Mouse (Mus musculus): ENCODE data around the gene Selenoo. TPM values are rescaled to one million over a fixed set of nuclear protein-coding genes. Genes with fewer than 3 reads are reported as not detected.

Selenoo gene
- polyA plus RNA-seq, 1 experiment from 2014 or later: 21.3 TPM

DNA sequence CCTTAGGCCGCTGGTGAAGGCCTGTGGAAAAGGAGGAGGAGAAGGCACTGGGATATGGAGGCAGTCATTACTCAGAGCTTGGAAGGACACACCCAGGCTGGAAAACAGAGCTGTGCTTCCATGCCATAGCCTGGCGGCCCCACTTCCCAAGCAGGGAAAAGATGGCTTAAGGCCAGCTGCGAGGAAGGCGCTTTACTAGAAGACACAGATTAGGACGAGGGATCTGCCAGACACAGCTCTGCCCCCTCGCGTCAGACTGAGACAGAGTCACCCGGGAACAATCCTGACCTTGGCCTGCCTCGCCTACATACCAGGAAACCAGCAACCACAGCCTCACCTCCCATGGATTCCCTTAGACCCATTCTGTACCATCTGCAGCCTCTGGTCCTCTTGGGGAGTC, 21.3 kb downstream of the Selenoo start:
- Histone ChIP-seq H3K9me3 (no peaks in the 10 kb centered on the region), H3K9ac (no peak overlapping the region), H3K4me3 (no peak overlapping the region), H3K36me3 (peaks cover 87% of the 10 kb centered on the region), H3K4me1 (replicated peaks) (no peaks in the 10 kb centered on the region), H3K27me3 (no peaks in the 10 kb centered on the region), H3K4me2 (no peak overlapping the region), H3K27ac (replicated peaks) (no peak overlapping the region)
- 86% methylated on average over 9 of the region's 9 CpGs for WGBS
- no peak for ATAC-seq (ENCODE audit: low FRiP score, low read depth)

GRCm38 (mm10) chr15:89118007-89118406, 29.1 kb downstream of the Selenoo start:
- no peak for ATAC-seq (ENCODE audit: low FRiP score, low read depth)

GRCm38 (mm10) chr15:89122649-89123366, 33.9 kb downstream of the Selenoo start, which contains the start of gene Tubgcp6:
TSS of gene Tubgcp6 (minus strand) at chr15:89123112.
- Histone ChIP-seq H3K4me1 (replicated peaks) (peaks cover 50% of the 10 kb centered on the region), H3K4me3 (peak within 1 kb of the TSS; percentile 91), H3K9me3 (no peaks in the 10 kb centered on the region), H3K27me3 (no peaks in the 10 kb centered on the region), H3K9ac (peak within 1 kb of the TSS; percentile 74), H3K4me2 (peak within 1 kb of the TSS; percentile 93), H3K36me3 (0 out of 2 replicates have a peak, but pooled peaks cover 3% of the 10 kb centered on the region), H3K27ac (replicated peaks) (peak within 1 kb of the TSS; percentile 92)
- WGBS: under 1% methylated on average over 47 of the region's 47 CpGs
- peak; percentile 80 for ATAC-seq (ENCODE audit: low FRiP score, low read depth)

More at GRCm38 (mm10) chr15:89118007-89118406, 29.1 kb downstream of the Selenoo start:
- Histone ChIP-seq H3K36me3 (peaks cover 34% of the 10 kb centered on the region), H3K4me1 (replicated peaks) (peaks cover 36% of the 10 kb centered on the region), H3K27ac (replicated peaks) (no peak overlapping the region), H3K9ac (no peak overlapping the region), H3K9me3 (no peaks in the 10 kb centered on the region), H3K4me3 (no peak overlapping the region), H3K4me2 (no peak overlapping the region), H3K27me3 (no peaks in the 10 kb centered on the region)

GRCm38 (mm10) chr15:89123595-89123994, 34.7 kb downstream of the Selenoo start:
- H3K36me3 ChIP-seq: 0 out of 2 replicates have a peak, but pooled peaks cover 3% of the 10 kb centered on the region
- peak overlapping the region; percentile 92 for H3K27ac ChIP-seq (replicated peaks)
- ATAC-seq (ENCODE audit: low FRiP score, low read depth): peak; percentile 4; the same call in 1 of the 2 replicates
- no peaks in the 10 kb centered on the region for H3K9me3 ChIP-seq
- WGBS: 35% methylated on average over 11 of the region's 11 CpGs
- H3K9ac ChIP-seq: peak overlapping the region; percentile 74
- peaks cover 54% of the 10 kb centered on the region for H3K4me1 ChIP-seq (replicated peaks)
- peak overlapping the region; percentile 93 for H3K4me2 ChIP-seq
- peak overlapping the region; percentile 91 for H3K4me3 ChIP-seq
- H3K27me3 ChIP-seq: no peaks in the 10 kb centered on the region

DNA sequence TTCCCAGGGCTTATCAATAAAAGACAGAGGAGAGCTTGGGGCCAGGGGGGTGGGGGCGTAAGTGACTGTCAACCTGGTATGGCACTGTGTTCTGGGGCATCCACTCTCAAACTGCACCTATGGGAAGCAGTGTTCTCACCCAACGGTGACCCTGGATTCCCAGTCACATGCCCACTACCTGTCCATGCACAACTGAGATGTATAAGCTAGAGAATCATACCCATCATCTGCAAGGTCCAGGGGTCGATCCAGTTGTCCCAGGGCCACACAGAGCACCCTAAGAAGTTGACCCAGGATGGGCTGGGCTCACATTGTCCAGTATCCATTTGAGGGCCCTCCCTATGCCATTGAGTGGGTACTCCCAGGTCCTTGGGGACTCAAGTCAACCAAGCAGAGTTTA, 35.4 kb downstream of the Selenoo start:
- ATAC-seq (ENCODE audit: low FRiP score, low read depth): no peak
- H3K4me3 ChIP-seq: no peak overlapping the region
- H3K4me1 ChIP-seq (replicated peaks): peaks cover 60% of the 10 kb centered on the region
- H3K27me3 ChIP-seq: no peaks in the 10 kb centered on the region
- H3K9ac ChIP-seq: no peak overlapping the region
- H3K36me3 ChIP-seq: 0 out of 2 replicates have a peak, but pooled peaks cover 3% of the 10 kb centered on the region
- H3K4me2 ChIP-seq: peak overlapping the region; percentile 93; the same call in 1 of the 2 replicates
- H3K27ac ChIP-seq (replicated peaks): peak overlapping the region; percentile 92; the same call in 1 of the 2 replicates
- no peaks in the 10 kb centered on the region for H3K9me3 ChIP-seq
- WGBS: 94% methylated on average over 3 of the region's 3 CpGs

- H3K4me2 ChIP-seq: no peak overlapping the region
- ATAC-seq (ENCODE audit: low FRiP score, low read depth): no peak
- 0 out of 2 replicates have a peak, but pooled peaks cover 3% of the 10 kb centered on the region for H3K36me3 ChIP-seq
- no peak overlapping the region for H3K27ac ChIP-seq (replicated peaks)
- no peaks in the 10 kb centered on the region for H3K27me3 ChIP-seq
- no peak overlapping the region for H3K9ac ChIP-seq
- peaks cover 50% of the 10 kb centered on the region for H3K4me1 ChIP-seq (replicated peaks)
- 91% methylated on average over 9 of the region's 9 CpGs for WGBS
- H3K9me3 ChIP-seq: no peaks in the 10 kb centered on the region
- no peak overlapping the region for H3K4me3 ChIP-seq
Measured at GRCm38 (mm10) chr15:89125351-89125750, 36.5 kb downstream of the Selenoo start.

GRCm38 (mm10) chr15:89126622-89127021, 37.7 kb downstream of the Selenoo start:
- H3K9me3 ChIP-seq: no peaks in the 10 kb centered on the region
- H3K4me3 ChIP-seq: no peak overlapping the region
- no peak overlapping the region for H3K27ac ChIP-seq (replicated peaks)
- no peak overlapping the region for H3K9ac ChIP-seq
- peaks cover 37% of the 10 kb centered on the region for H3K4me1 ChIP-seq (replicated peaks)
- H3K36me3 ChIP-seq: 0 out of 2 replicates have a peak, but pooled peaks cover 3% of the 10 kb centered on the region
- 90% methylated on average over 8 of the region's 8 CpGs for WGBS
- no peaks in the 10 kb centered on the region for H3K27me3 ChIP-seq
- no peak overlapping the region for H3K4me2 ChIP-seq
- ATAC-seq (ENCODE audit: low FRiP score, low read depth): no peak

DNA sequence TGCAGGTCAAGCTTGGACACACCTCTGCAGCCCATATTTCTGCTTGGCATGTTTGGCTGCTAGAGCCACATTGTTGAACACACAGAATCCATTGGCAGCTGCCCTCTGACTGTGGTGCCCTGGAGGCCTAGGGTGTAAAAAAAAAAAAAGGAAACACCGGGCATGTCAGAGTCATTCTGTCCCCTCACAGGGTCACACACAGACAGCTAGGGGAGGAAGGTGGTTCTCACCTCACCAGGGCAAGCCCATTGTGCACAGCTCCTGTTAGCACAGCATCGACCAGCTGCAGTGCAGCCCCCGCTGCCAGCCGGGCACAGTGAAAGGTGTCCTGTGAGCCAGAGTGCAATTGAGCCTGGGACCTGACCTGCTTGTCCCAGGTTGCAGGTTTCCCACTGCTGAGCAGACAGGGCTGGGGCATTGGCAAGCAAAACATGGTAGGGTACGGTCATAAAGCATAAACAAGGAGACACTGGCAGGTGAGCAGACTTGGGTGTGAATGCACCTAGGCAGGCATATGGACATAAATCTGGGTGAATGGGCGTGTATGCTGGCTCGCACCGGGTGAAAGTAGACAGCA, 38.6 kb downstream of the Selenoo start:
- Histone ChIP-seq H3K36me3 (0 out of 2 replicates have a peak, but pooled peaks cover 3% of the 10 kb centered on the region), H3K9me3 (no peaks in the 10 kb centered on the region), H3K4me1 (replicated peaks) (peaks cover 29% of the 10 kb centered on the region), H3K4me2 (peak overlapping the region; percentile 84), H3K27ac (replicated peaks) (0 out of 2 replicates have a peak overlapping the region, but pooled peaks have one; percentile 81), H3K27me3 (no peaks in the 10 kb centered on the region), H3K4me3 (peak overlapping the region; percentile 54), H3K9ac (peak overlapping the region; percentile 54; the same call in 1 of the 2 replicates)
- no peak for ATAC-seq (ENCODE audit: low FRiP score, low read depth)
- WGBS: 86% methylated on average over 8 of the region's 8 CpGs

- peak within 1 kb of the TSS; percentile 84 for H3K4me2 ChIP-seq
- WGBS: 3% methylated on average over 36 of the region's 36 CpGs
- H3K36me3 ChIP-seq: 0 out of 2 replicates have a peak, but pooled peaks cover 3% of the 10 kb centered on the region
- H3K9me3 ChIP-seq: no peaks in the 10 kb centered on the region
- peak within 1 kb of the TSS; percentile 81 for H3K27ac ChIP-seq (replicated peaks)
- peak within 1 kb of the TSS; percentile 54 for H3K4me3 ChIP-seq
- no peaks in the 10 kb centered on the region for H3K27me3 ChIP-seq
- peaks cover 23% of the 10 kb centered on the region for H3K4me1 ChIP-seq (replicated peaks)
- H3K9ac ChIP-seq: peak within 1 kb of the TSS; percentile 54
- ATAC-seq (ENCODE audit: low FRiP score, low read depth): peak; percentile 84
Measured at GRCm38 (mm10) chr15:89128382-89129350, 39.8 kb downstream of the Selenoo start, which contains the start of gene Hdac10. TSS of gene Hdac10 (minus strand) at chr15:89128700.

GRCm38 (mm10) chr15:89130245-89130644, 41.4 kb downstream of the Selenoo start:
- no peak overlapping the region for H3K4me2 ChIP-seq
- H3K27ac ChIP-seq (replicated peaks): no peak overlapping the region
- H3K27me3 ChIP-seq: no peaks in the 10 kb centered on the region
- no peak overlapping the region for H3K9ac ChIP-seq
- no peaks in the 10 kb centered on the region for H3K9me3 ChIP-seq
- 0 out of 2 replicates have a peak, but pooled peaks cover 3% of the 10 kb centered on the region for H3K36me3 ChIP-seq
- no peak overlapping the region for H3K4me3 ChIP-seq
- ATAC-seq (ENCODE audit: low FRiP score, low read depth): no peak
- peaks cover 17% of the 10 kb centered on the region for H3K4me1 ChIP-seq (replicated peaks)

DNA sequence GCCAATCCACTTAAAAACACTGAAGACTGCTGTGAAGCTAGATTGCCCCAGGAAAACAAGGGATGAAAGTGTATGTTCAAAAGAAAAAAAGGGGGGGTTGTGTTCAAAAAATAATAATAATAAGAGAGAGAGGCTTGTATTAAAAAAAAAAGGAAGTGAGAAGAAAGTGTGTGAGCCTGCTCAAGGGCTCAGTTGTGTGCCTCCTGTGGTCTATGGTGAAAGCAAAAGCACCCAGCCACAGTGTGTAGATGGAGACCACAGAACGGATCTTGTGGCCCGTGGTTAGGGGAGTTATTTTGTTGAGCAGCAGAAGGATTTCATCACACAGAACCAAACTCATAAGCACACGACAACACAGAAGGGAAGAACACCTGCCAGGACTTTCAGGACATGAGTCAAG, 42.4 kb downstream of the Selenoo start:
- Histone ChIP-seq H3K4me3 (no peak overlapping the region), H3K9ac (no peak overlapping the region), H3K27ac (replicated peaks) (no peak overlapping the region), H3K4me2 (no peak overlapping the region), H3K36me3 (no peaks in the 10 kb centered on the region), H3K27me3 (no peaks in the 10 kb centered on the region), H3K4me1 (replicated peaks) (peaks cover 17% of the 10 kb centered on the region), H3K9me3 (no peaks in the 10 kb centered on the region)
- no peak for ATAC-seq (ENCODE audit: low FRiP score, low read depth)
- 97% methylated on average over 3 of the region's 3 CpGs for WGBS
